Mouse (Mus musculus): ENCODE measurements around the gene Gm3558.
A peak's percentile ranks its signal among the peaks of the same experiment; 100 is the strongest.
"Not testable (repeated sequence)": the region's sequence is repeated elsewhere in the genome, so short reads cannot be mapped to it uniquely, and the experiment has no call there.

Gm3558 gene

GRCm38 (mm10) chr14:7568382-7568781, at the start of gene Gm3558:
Gm3558 (minus strand) TSS chr14:7568566.
- not testable (repeated sequence) for DNase-seq (ENCODE audit: low spot score)

- DNase-seq (ENCODE audit: low spot score), result not testable (repeated sequence)
Observed at GRCm38 (mm10) chr14:7595492-7595891, 27.1 kb upstream of the Gm3558 start, which contains the start of gene Gm10338. Gm10338 (minus strand) TSS chr14:7595592.

- DNase-seq (ENCODE audit: low spot score), result peak; percentile 1
Observed at GRCm38 (mm10) chr14:7567890-7568289, 476 bp downstream of the Gm3558 start.

- not testable (repeated sequence) for DNase-seq (ENCODE audit: low spot score)
Observed at GRCm38 (mm10) chr14:7567266-7567665, 1.1 kb downstream of the Gm3558 start.
